Mouse (Mus musculus): ENCODE measurements around the gene Sall1. TPM values are rescaled to one million over a fixed set of nuclear protein-coding genes. Genes with fewer than 3 reads are reported as not detected.

Gene Sall1
- total RNA-seq, 4 experiments from 2014 or later = 14.2 to 19.3 (median 16.6) TPM

GRCm38 (mm10) chr8:88997276-88997675 is 46.7 kb downstream of the Sall1 start:
- no peak for DNase-seq (ENCODE audit: low spot score in 2 of 2)

GRCm38 (mm10) chr8:88991780-88992509 is 52.0 kb downstream of the Sall1 start:
- no peak for DNase-seq (ENCODE audit: low spot score in 2 of 2)

GRCm38 (mm10) chr8:88991176-88991575 is 52.8 kb downstream of the Sall1 start:
- DNase-seq (ENCODE audit: low spot score in 2 of 2) = no peak

GRCm38 (mm10) chr8:88989002-88989401 is 55.0 kb downstream of the Sall1 start:
- no peak for DNase-seq (ENCODE audit: low spot score in 2 of 2)

- no peak for DNase-seq (ENCODE audit: low spot score in 2 of 2)
Observed at GRCm38 (mm10) chr8:88983468-88983867, 60.5 kb downstream of the Sall1 start.

Small RNA genes lying within 50 kb of the gene (microRNA-seq; reads per million reads assigned to microRNA genes)
- 0 reads per million in 2 experiments for gene Mir8110
